Mouse (Mus musculus) kidney, adult 18-20 months (tissue): ENCODE measurements around the gene Prl3d3.
"Not testable (repeated sequence)": the region's sequence is repeated elsewhere in the genome, so short reads cannot be mapped to it uniquely, and the experiment has no call there.

Experiments
- DNase-seq: peaks from one replicate; pipeline ENCODE4 v3.0.0; 2021

Prl3d3 gene

DNA sequence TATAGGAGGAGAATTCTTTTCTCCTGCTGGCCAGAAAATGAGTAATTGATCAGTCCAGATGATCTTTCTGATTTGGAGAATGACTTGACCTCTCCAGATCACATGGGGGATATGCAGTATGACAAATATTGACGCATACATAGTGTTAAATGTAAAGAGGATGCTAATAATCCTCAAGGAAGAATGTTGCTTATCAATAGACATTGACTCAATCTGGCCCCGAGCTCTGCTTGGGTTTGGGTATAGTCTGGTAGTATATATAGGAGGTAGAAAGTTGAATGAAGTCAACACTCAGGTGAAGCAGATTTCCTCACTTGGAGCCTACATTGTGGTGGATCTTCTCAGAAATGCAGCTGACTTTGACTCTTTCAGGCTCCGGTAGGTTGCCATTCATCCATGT lies at the start of gene Prl3d3:
Gene Prl3d3, plus strand, starts transcription at position 301 of the 400 bp plus-strand sequence.
- not testable (repeated sequence) for DNase-seq

DNA sequence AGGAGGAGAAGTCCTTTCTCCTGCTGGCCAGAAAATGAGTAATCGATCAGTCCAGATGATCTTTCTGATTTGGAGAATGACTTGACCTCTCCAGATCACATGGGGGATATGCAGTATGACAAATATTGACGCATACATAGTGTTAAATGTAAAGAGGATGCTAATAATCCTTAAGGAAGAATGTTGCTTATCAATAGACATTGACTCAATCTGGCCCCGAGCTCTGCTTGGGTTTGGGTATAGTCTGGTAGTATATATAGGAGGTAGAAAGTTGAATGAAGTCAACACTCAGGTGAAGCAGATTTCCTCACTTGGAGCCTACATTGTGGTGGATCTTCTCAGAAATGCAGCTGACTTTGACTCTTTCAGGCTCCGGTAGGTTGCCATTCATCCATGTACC lies 35.2 kb upstream of the Prl3d3 start, which contains the start of gene Prl3d2:
Gene Prl3d2, plus strand, starts transcription at position 301 of the 400 bp plus-strand sequence.
- not testable (repeated sequence) for DNase-seq

DNA sequence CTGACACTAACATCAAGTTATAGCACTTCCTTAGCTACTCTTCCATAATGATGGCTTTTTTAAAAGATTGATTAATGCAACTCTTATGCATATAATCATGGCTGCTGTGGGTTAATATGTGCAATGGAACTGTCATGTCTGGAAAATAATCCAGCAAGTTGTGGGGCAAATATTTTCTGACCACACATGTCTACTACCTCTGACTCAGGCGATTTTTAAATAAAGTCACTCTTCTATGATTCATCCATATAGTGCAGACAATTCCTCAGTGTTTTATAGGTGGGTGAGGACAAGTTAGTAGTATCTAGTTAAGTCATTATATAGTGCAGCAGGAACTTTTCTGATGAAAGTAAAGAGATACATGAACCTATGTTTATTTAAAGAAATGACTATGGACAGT lies 8.3 kb upstream of the Prl3d3 start:
- no peak for DNase-seq

- DNase-seq: no peak
Observed at GRCm38 (mm10) chr13:27196359-27196758, 39.8 kb downstream of the Prl3d3 start, which contains the start of gene Prl3c1. TSS of gene Prl3c1 (plus strand) at chr13:27196659.
